Mouse (Mus musculus) heart, postnatal 0 days (tissue): ENCODE measurements at regions not wholly inside any gene's neighbourhood (a gene's known extent, or its start where the extent isn't known, plus 50 kb on each side); places are given as distances from the start of the nearest gene placed in this dataset.

Source experiments
- CTCF ChIP-seq: IDR thresholded peaks from 2 replicates; pipeline ENCODE4 v1.5.1; 2016; ENCODE audit warnings: antibody characterized with exemption, control low read depth, low read depth
- EP300 ChIP-seq: IDR thresholded peaks from 2 replicates; pipeline ENCODE4 v1.6.1; 2016; ENCODE audit warnings: antibody characterized with exemption, low read depth

DNA sequence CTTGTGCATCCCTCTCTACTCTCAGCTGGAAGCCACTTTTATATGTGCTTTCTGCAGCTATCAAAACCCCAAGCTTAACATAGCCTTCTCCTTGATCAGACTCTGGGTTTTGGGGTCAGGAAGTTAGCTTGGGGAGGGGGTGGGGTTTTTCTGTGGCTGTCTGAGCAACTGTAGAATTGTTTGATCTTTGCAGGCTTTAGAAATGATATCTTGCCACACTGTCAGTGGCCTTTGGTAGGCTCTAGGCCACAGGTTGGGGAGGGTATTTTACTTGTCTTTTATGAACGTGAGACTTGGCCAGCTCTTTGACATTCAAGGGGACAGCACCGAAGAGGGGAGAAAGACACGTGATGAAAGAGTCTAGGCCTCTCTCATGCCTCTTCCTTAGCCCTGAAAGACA, 75.9 kb upstream of the Rasgrp1 start:
- no peak for TF ChIP-seq CTCF
- no peak for TF ChIP-seq EP300
